Mouse (Mus musculus): ENCODE measurements at regions not wholly inside any gene's neighbourhood (a gene's known extent, or its start where the extent isn't known, plus 50 kb on each side); places are given as distances from the start of the nearest gene placed in this dataset.

- TF ChIP-seq CTCF (IDR thresholded peaks at IDR 0.05; ENCODE audit: low read depth) = no peak
- WGBS = 68% methylated on average over 4 of the region's 4 CpGs
- no peaks in the 10 kb centered on the region for H3K36me3 ChIP-seq (ENCODE audit: insufficient read depth)
- no peaks in the 10 kb centered on the region for H3K9me3 ChIP-seq (ENCODE audit: low read depth, low read length)
- no peak overlapping the region for H3K9ac ChIP-seq
- ATAC-seq (ENCODE audit: insufficient read depth) = no peak
- no peak overlapping the region for H3K4me3 ChIP-seq (ENCODE audit: low read depth, low read length)
- no peaks in the 10 kb centered on the region for H3K4me1 ChIP-seq (ENCODE audit: insufficient read depth)
- no peak overlapping the region for H3K27ac ChIP-seq (ENCODE audit: low read depth)
- DNase-seq = no peak
- no peaks in the 10 kb centered on the region for H3K27me3 ChIP-seq (ENCODE audit: insufficient read depth, low read length)
- H3K4me2 ChIP-seq = no peak overlapping the region
Observed at GRCm38 (mm10) chr15:60476755-60477310, 376.7 kb downstream of the Fam84b start.

DNA sequence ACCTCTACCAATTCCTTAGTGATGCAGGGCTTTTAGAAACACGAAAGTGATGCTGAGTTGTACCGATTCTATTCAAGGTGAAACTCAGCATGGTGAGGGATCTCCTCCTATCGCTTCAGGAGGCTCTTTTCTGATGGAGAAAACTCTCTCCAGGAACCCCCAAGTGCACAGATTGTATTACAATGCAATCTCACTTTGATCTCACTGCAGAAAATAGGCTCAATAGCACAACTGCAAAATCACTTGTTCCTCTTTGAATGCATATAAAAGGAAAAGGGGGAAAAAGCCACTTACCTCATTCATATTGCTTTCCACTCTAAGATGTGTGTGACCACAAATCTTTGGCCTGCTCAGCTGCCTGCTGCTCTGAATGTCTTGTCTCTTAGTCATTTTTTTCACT is 378.5 kb downstream of the Fam84b start:
- DNase-seq (no peak), ATAC-seq (ENCODE audit: insufficient read depth) (no peak)
- no peak for TF ChIP-seq CTCF (IDR thresholded peaks at IDR 0.05; ENCODE audit: low read depth)
- Histone ChIP-seq H3K27me3 (ENCODE audit: insufficient read depth, low read length) (no peaks in the 10 kb centered on the region), H3K4me3 (ENCODE audit: low read depth, low read length) (no peak overlapping the region), H3K9ac (no peak overlapping the region), H3K9me3 (ENCODE audit: low read depth, low read length) (no peaks in the 10 kb centered on the region), H3K36me3 (ENCODE audit: insufficient read depth) (no peaks in the 10 kb centered on the region), H3K4me2 (no peak overlapping the region), H3K4me1 (ENCODE audit: insufficient read depth) (no peaks in the 10 kb centered on the region), H3K27ac (ENCODE audit: low read depth) (no peak overlapping the region)
- 59% methylated on average over 3 of the region's 3 CpGs for WGBS

- Histone ChIP-seq H3K27me3 (ENCODE audit: insufficient read depth, low read length) (no peaks in the 10 kb centered on the region), H3K9ac (no peak overlapping the region), H3K4me3 (ENCODE audit: low read depth, low read length) (no peak overlapping the region), H3K4me2 (no peak overlapping the region), H3K36me3 (ENCODE audit: insufficient read depth) (no peaks in the 10 kb centered on the region), H3K9me3 (ENCODE audit: low read depth, low read length) (no peaks in the 10 kb centered on the region), H3K4me1 (ENCODE audit: insufficient read depth) (no peaks in the 10 kb centered on the region), H3K27ac (ENCODE audit: low read depth) (no peak overlapping the region)
- ATAC-seq (ENCODE audit: insufficient read depth) (no peak), DNase-seq (no peak)
- 60% methylated on average over 1 of the region's 1 CpGs for WGBS
- no peak for TF ChIP-seq CTCF (IDR thresholded peaks at IDR 0.05; ENCODE audit: low read depth)
Observed at GRCm38 (mm10) chr15:60431916-60432315, 415.5 kb upstream of the 4933412E24Rik start.

DNA sequence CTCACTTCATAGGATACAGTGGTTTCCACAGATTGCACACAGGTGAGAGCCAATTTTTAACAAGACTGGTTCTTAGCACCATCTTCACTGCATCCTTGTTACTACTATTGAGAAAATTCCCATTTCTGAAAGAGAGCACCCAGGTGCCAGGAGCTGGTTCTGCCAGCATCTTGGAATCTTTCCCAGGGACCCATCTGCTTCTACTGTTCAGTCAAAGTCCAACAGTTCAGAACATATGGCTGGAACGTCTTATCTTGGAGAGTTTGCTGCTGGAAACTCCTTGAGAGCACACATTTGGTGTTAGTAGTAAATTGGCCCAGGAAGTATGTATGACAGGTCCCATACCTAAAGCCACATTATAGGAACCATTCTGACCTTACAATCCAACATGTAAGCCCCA is 402.7 kb upstream of the 4933412E24Rik start:
- no peaks in the 10 kb centered on the region for H3K27me3 ChIP-seq (ENCODE audit: insufficient read depth, low read length)
- no peak for DNase-seq
- no peak overlapping the region for H3K4me2 ChIP-seq
- no peak overlapping the region for H3K27ac ChIP-seq (ENCODE audit: low read depth)
- no peak overlapping the region for H3K9ac ChIP-seq
- H3K9me3 ChIP-seq (ENCODE audit: low read depth, low read length) = no peaks in the 10 kb centered on the region
- no peaks in the 10 kb centered on the region for H3K36me3 ChIP-seq (ENCODE audit: insufficient read depth)
- WGBS = 67% methylated on average over 1 of the region's 1 CpGs
- no peaks in the 10 kb centered on the region for H3K4me1 ChIP-seq (ENCODE audit: insufficient read depth)
- ATAC-seq (ENCODE audit: insufficient read depth) = no peak
- no peak overlapping the region for H3K4me3 ChIP-seq (ENCODE audit: low read depth, low read length)
- TF ChIP-seq CTCF (IDR thresholded peaks at IDR 0.05; ENCODE audit: low read depth) = no peak

GRCm38 (mm10) chr15:60392267-60392666 is 375.9 kb upstream of the 4933412E24Rik start:
- TF ChIP-seq CTCF (IDR thresholded peaks at IDR 0.05; ENCODE audit: low read depth) = no peak
- Histone ChIP-seq H3K4me2 (no peak overlapping the region), H3K27ac (ENCODE audit: low read depth) (no peak overlapping the region), H3K4me1 (ENCODE audit: insufficient read depth) (no peaks in the 10 kb centered on the region), H3K36me3 (ENCODE audit: insufficient read depth) (no peaks in the 10 kb centered on the region), H3K9ac (no peak overlapping the region), H3K4me3 (ENCODE audit: low read depth, low read length) (no peak overlapping the region), H3K27me3 (ENCODE audit: insufficient read depth, low read length) (no peaks in the 10 kb centered on the region), H3K9me3 (ENCODE audit: low read depth, low read length) (no peaks in the 10 kb centered on the region)
- DNase-seq = no peak
- no peak for ATAC-seq (ENCODE audit: insufficient read depth)
- WGBS = 67% methylated on average over 7 of the region's 7 CpGs

DNA sequence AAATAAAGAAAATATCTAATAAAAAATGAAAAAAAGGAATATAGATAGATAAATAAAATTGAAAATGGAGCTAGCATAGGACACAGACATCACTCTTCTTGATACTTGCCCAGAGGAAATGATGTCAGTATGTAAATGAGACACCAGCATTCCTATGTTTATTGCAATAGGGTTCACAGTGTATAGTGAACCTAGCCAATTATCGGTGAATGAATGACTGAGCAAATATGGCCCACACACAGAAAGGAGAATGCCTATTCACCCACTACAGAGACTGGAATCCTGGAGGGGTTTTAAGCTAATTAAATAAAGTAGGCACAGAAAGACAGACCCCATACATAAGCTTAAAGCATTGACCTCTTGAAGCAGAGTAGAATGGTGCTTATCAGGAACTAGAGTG is 373.9 kb upstream of the 4933412E24Rik start:
- no peak for TF ChIP-seq CTCF (IDR thresholded peaks at IDR 0.05; ENCODE audit: low read depth)
- H3K9ac ChIP-seq = no peak overlapping the region
- no peaks in the 10 kb centered on the region for H3K4me1 ChIP-seq (ENCODE audit: insufficient read depth)
- 78% methylated on average over 1 of the region's 1 CpGs for whole genome bisulfite sequencing
- H3K27ac ChIP-seq (ENCODE audit: low read depth) = no peak overlapping the region
- ATAC-seq (ENCODE audit: insufficient read depth) (no peak), DNase-seq (no peak)
- H3K4me2 ChIP-seq = no peak overlapping the region
- no peaks in the 10 kb centered on the region for H3K36me3 ChIP-seq (ENCODE audit: insufficient read depth)
- H3K9me3 ChIP-seq (ENCODE audit: low read depth, low read length) = no peaks in the 10 kb centered on the region
- H3K27me3 ChIP-seq (ENCODE audit: insufficient read depth, low read length) = no peaks in the 10 kb centered on the region
- no peak overlapping the region for H3K4me3 ChIP-seq (ENCODE audit: low read depth, low read length)

DNA sequence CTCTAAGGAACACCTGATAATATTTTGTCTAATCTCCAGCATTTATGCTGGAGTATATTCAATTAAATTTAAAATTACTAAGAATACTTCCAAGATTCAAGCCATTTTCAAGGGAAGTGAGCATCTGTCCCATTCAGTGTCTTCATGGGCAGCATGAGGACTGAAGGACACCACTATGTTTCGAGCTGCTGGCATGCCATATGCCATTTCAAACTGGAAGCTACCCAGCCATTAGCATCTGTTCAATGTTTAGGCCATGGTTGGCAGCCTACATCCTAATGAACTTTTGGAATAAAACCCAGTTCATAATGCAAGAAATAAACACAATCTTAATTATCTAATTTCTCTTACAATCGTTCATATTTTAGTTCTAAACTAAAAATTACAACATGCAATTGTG is 371.5 kb upstream of the 4933412E24Rik start:
- Histone ChIP-seq H3K4me2 (no peak overlapping the region), H3K4me1 (ENCODE audit: insufficient read depth) (no peaks in the 10 kb centered on the region), H3K27ac (ENCODE audit: low read depth) (no peak overlapping the region), H3K36me3 (ENCODE audit: insufficient read depth) (no peaks in the 10 kb centered on the region), H3K27me3 (ENCODE audit: insufficient read depth, low read length) (no peaks in the 10 kb centered on the region), H3K9me3 (ENCODE audit: low read depth, low read length) (no peaks in the 10 kb centered on the region), H3K4me3 (ENCODE audit: low read depth, low read length) (no peak overlapping the region), H3K9ac (no peak overlapping the region)
- ATAC-seq (ENCODE audit: insufficient read depth) (no peak), DNase-seq (no peak)
- TF ChIP-seq CTCF (IDR thresholded peaks at IDR 0.05; ENCODE audit: low read depth) = no peak
- 78% methylated on average over 2 of the region's 2 CpGs for WGBS

Measured in lung, embryonic 14.5 days (tissue).